Mouse (Mus musculus): ENCODE measurements around the gene Limch1.

DNA sequence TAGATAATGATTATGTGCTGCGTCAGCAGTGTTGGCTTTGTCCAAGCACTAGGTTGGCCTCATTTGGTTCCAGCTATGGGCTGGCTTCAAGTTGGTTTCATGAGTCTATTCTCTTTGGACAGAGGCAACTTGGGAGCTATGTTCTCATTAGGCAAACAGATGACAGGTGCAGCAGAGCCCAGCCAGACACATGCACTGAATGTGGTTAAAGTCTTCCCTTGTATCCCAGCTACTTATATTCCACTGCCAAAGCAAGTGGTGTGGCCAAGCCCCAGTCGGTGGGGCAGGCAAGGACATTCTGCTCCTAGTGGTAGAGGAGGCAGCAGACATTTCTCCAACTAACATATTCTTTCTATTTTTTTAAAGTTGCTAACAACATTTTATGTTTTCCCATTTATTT is 16.4 kb downstream of the Limch1 start:
- TF ChIP-seq POLR2A (IDR thresholded peaks at IDR 0.05; ENCODE audit: low read depth, low read length): no peak
- no peak for TF ChIP-seq CTCF (IDR thresholded peaks at IDR 0.05; ENCODE audit: borderline replicate concordance, insufficient read depth, low read length)
